ENCODE assay signal across 1 mouse cellular context in genomic region chr12:79060134-79060533, GRCm38 (mm10).
TF ChIP-seq lines count a peak whose summit lies in the region.

No protein-coding gene starts in this region.

TF ChIP-seq in CH12.LX, 34 proteins besides CTCF, POLR2A, EP300 and RAD21:
- TF ChIP-seq TCF12 (IDR thresholded peaks at IDR 0.05; ENCODE audit: low read depth, low read length) (no peak), MXI1 (IDR thresholded peaks at IDR 0.05; ENCODE audit: low read depth, low read length) (no peak), ZMIZ1 (IDR thresholded peaks at IDR 0.05; ENCODE audit: low read depth, low read length) (no peak), CHD1 (IDR thresholded peaks at IDR 0.05; ENCODE audit: low read depth, low read length) (no peak), NELFE (IDR thresholded peaks at IDR 0.05; ENCODE audit: low read depth, low read length) (no peak), SIN3A (IDR thresholded peaks at IDR 0.05; ENCODE audit: low read length) (no peak), RCOR1 (conservative IDR thresholded peaks at IDR 0.05; ENCODE audit: low read depth, low read length) (no peak), USF2 (conservative IDR thresholded peaks at IDR 0.05; ENCODE audit: low read depth, low read length) (no peak), ZNF384 (IDR thresholded peaks at IDR 0.05; ENCODE audit: low read depth, low read length) (no peak), E2F4 (IDR thresholded peaks at IDR 0.05; ENCODE audit: insufficient replicate concordance, low read depth, low read length) (no peak), SMC3 (IDR thresholded peaks at IDR 0.05; ENCODE audit: low read depth, low read length) (no peak), JUND (conservative IDR thresholded peaks at IDR 0.05; ENCODE audit: low read depth, low read length) (no peak), JUN (IDR thresholded peaks at IDR 0.05; ENCODE audit: insufficient read depth, low read depth, low read length) (no peak), MAFK (IDR thresholded peaks at IDR 0.05; ENCODE audit: insufficient replicate concordance, low read length) (no peak), GABPA (IDR thresholded peaks at IDR 0.05; ENCODE audit: insufficient replicate concordance, low read depth, low read length) (no peak)
